Mouse (Mus musculus) effector memory CD4-positive, alpha-beta T cell, adult 7 months (primary cell): ENCODE data around the gene Slc35b2. TPM values are rescaled to one million over a fixed set of nuclear protein-coding genes. Genes with fewer than 3 reads are reported as not detected.

Experiments used
- polyA plus RNA-seq: library from polyadenylated mRNA; unstranded; fragments of 100-300 nt; shearing (Covaris generic); gene quantifications from one replicate; pipeline ENCODE4 v1.2.1, GENCODE M21; 2017

Slc35b2 gene
- polyA plus RNA-seq, result 55.5 TPM

GRCm38 (mm10) chr17:45563655-45564530, at the start of gene Slc35b2:
TSS of gene Slc35b2 (plus strand) at chr17:45563874.

GRCm38 (mm10) chr17:45523263-45523662, 40.4 kb upstream of the Slc35b2 start, which contains the start of gene Tcte1:
TSS of gene Tcte1 (plus strand) at chr17:45523434.

GRCm38 (mm10) chr17:45549617-45550181, 14.0 kb upstream of the Slc35b2 start, which contains the start of gene Tmem151b:
TSS of gene Tmem151b (minus strand) at chr17:45549677.

GRCm38 (mm10) chr17:45555452-45556106, 8.1 kb upstream of the Slc35b2 start, which contains the start of gene Nfkbie:
TSS of gene Nfkbie (plus strand) at chr17:45555703.

GRCm38 (mm10) chr17:45573087-45573779, 9.6 kb downstream of the Slc35b2 start, which contains the start of gene Hsp90ab1:
TSS of gene Hsp90ab1 (minus strand) at chr17:45573271.

GRCm38 (mm10) chr17:45599446-45600242, 36.0 kb downstream of the Slc35b2 start, which contains the start of gene Slc29a1:
TSS of gene Slc29a1 (minus strand) at chr17:45599606.

GRCm38 (mm10) chr17:45601877-45602304, 38.2 kb downstream of the Slc35b2 start, which contains the start of gene Mymx:
TSS of gene Mymx (minus strand) at chr17:45602102.

Other genes with a start within 250 kb of the Slc35b2 start
- 72.2 TPM for gene Cdc5l, start 130.1 kb upstream of the Slc35b2 start, polyA plus RNA-seq
- 0.63 TPM for gene Spats1, start 88.5 kb upstream of the Slc35b2 start, polyA plus RNA-seq
- 10.4 TPM for gene Aars2, start 57.0 kb upstream of the Slc35b2 start, polyA plus RNA-seq
- gene Tcte1, start 40.4 kb upstream of the Slc35b2 start, polyA plus RNA-seq, result not detected
- gene Tmem151b, start 14.2 kb upstream of the Slc35b2 start, polyA plus RNA-seq, result 0.23 TPM
- 166 TPM for gene Nfkbie, start 8.2 kb upstream of the Slc35b2 start, polyA plus RNA-seq
- gene Hsp90ab1, start 9.4 kb downstream of the Slc35b2 start, polyA plus RNA-seq, result 1,673 TPM
- 43.1 TPM for gene Slc29a1, start 35.7 kb downstream of the Slc35b2 start, polyA plus RNA-seq
- gene Mymx, start 38.2 kb downstream of the Slc35b2 start, polyA plus RNA-seq, result not detected
- gene Capn11, start 95.5 kb downstream of the Slc35b2 start, polyA plus RNA-seq, result 0.80 TPM
- gene Mrpl14, start 122.4 kb downstream of the Slc35b2 start, polyA plus RNA-seq, result 37.2 TPM
- gene Tmem63b, start 123.0 kb downstream of the Slc35b2 start, polyA plus RNA-seq, result 13.8 TPM
- gene 1600014C23Rik, start 170.0 kb downstream of the Slc35b2 start, polyA plus RNA-seq, result not detected